Mouse (Mus musculus): ENCODE measurements around the gene Dcaf10.

The Dcaf10 gene

DNA sequence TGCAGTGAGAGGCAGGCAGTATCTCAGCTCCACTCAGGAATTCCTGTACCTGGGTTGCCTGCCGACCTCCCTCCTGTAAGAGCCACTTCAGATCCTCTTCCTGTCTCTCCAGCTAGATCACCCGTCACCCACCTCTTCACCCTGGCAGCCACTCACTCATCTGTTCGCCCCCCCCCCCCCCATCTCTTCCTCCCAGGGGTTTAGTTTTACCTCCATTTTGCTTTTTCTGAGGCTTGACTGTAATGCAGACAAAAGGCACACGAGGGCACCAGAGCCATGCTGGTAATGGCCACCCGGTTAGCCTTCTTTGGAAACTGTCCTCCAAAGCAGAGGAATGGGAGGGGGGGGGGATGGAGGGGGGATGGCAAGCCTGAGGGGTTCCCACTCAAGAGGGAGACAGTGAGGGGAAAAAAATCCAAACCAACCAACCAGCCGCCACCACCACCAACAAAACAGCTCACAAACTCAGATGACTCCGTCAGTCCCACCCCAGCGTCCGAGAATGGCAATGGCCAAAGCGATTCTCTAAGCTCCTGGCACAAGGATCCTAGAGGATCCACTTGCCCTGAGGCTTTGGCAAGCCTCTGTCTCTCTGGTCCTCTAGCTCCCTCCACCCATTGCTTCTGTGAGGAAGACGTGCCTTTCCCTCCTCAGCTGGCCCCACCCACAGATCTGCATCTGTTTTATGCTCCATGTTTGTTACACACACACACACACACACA, 76.5 kb downstream of the Dcaf10 start:
- in situ Hi-C loops (cut with MseI, MboI): loop anchor here (5.0 to 25.0 kb wide), 3 partner anchors 114 to 394 kb away; partner anchors contain the start of gene Shb (in 1 of the 2)

- in situ Hi-C loops (cut with MseI, MboI): loop anchor here (5.0 to 25.0 kb wide), 3 partner anchors 113 to 393 kb away; partner anchors contain the start of gene Shb (in 1 of the 2)
Measured at GRCm38 (mm10) chr4:45419051-45419450, 77.2 kb downstream of the Dcaf10 start.

DNA sequence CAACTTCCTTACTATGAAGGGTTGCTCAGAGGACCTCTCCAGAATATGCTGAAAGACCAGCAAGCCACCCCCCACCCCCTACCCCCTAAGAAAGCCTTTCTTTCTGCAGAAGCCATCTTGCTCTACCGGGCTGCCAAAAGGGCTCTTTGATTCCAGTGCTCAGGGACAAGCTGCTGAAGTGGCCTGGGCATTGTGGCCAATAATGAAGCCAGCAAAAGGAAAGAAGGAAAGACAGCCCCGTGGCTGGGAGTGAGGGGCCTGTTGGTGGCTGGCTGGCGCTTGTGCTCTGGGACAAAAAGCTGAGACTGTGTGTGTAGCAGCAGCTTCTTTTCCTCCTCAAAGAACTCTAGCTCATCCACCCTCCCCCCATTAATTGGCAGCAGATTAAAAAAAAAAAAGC, 78.8 kb downstream of the Dcaf10 start:
- in situ Hi-C loops (cut with MseI, MboI): loop anchor here in 1 of 2 experiments (10.0 to 25.0 kb wide), 3 partner anchors 104 to 392 kb away; no protein-coding TSS in a partner anchor

DNA sequence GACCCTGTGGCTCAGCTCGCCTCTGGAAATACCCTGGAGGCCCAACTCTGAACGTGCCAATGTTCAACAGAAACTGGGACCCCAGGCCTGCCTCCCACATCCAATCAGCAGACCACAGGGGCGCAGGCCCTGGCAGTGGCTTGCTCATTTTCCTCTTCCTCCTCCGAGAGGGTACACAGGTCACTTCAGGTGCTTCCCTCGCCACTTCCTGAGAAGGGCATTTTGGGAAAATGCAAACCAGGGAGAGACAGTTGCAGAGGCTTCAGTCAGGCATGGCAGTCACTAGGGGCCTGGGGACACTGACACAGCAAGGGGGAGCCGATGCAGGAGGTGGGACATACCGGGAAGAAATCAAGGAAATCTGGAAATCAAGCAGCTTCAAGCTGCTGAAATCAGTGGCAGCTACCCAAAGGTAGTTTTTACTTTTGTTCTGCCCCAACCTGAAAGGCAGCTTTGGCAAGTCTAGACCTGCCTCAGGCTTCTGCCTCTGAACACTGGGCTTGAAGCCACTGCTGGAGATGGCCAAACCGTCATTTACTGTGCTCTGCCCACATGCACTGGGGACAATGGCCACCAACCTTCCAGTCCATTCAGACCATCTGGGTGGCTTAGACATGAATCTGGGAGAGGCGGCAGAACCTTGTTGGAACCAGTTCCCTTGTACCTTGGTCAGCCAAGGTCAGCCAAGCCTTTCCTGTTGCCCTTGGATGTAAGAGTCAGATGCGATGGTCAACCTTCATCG, 79.8 kb downstream of the Dcaf10 start:
- in situ Hi-C loops (cut with MseI, MboI): loop anchor here in 1 of 2 experiments (10.0 to 25.0 kb wide), 3 partner anchors 103 to 391 kb away; no protein-coding TSS in a partner anchor

- in situ Hi-C loops (cut with MseI, MboI): loop anchor here in 1 of 2 experiments (10.0 to 25.0 kb wide), 3 partner anchors 102 to 390 kb away; no protein-coding TSS in a partner anchor
Measured at GRCm38 (mm10) chr4:45422640-45423039, 80.7 kb downstream of the Dcaf10 start.

GRCm38 (mm10) chr4:45423406-45423805, 81.5 kb downstream of the Dcaf10 start:
- in situ Hi-C loops (cut with MseI, MboI): loop anchor here in 1 of 2 experiments (10.0 to 25.0 kb wide), 3 partner anchors 101 to 389 kb away; no protein-coding TSS in a partner anchor

- in situ Hi-C loops (cut with MseI, MboI): loop anchor here in 1 of 2 experiments (10.0 kb wide), 2 partner anchors 98 to 188 kb away; no protein-coding TSS in a partner anchor
Measured at GRCm38 (mm10) chr4:45426724-45427457, 85.0 kb downstream of the Dcaf10 start.

Data from mouse trophoblast stem cell (cell line).